Mouse (Mus musculus) layer of hippocampus, adult 2 months (tissue): ENCODE measurements around the gene Psmg3. TPM values are rescaled to one million over a fixed set of nuclear protein-coding genes. Genes with fewer than 3 reads are reported as not detected.

Source experiments
- DNase-seq, 2 experiments: peaks; one replicate each; pipeline ENCODE4 v3.0.0; 2022; ENCODE audit warnings: low spot score in 2 of 2
- H3K27ac ChIP-seq: fragments of 200-600 bp; 2 replicates; pipeline ENCODE4 v1.8.1; 2022
- H3K4me3 ChIP-seq: fragments of 200-600 bp; 2 replicates; pipeline ENCODE4 v1.8.1; 2022; ENCODE audit warnings: mild to moderate bottlenecking
- CTCF ChIP-seq: fragments of 200-600 bp; conservative IDR thresholded peaks from 2 replicates; pipeline ENCODE4 v1.8.1; 2022; ENCODE audit warnings: antibody characterized with exemption, mild to moderate bottlenecking, moderate library complexity
- total RNA-seq, 2 experiments: library from RNA; stranded (reverse); gene quantifications; 2 replicates each; pipeline ENCODE4 v1.2.3; 2021

Psmg3 gene
- total RNA-seq, 2 experiments from 2014 or later = 20.1 to 20.3 TPM

DNA sequence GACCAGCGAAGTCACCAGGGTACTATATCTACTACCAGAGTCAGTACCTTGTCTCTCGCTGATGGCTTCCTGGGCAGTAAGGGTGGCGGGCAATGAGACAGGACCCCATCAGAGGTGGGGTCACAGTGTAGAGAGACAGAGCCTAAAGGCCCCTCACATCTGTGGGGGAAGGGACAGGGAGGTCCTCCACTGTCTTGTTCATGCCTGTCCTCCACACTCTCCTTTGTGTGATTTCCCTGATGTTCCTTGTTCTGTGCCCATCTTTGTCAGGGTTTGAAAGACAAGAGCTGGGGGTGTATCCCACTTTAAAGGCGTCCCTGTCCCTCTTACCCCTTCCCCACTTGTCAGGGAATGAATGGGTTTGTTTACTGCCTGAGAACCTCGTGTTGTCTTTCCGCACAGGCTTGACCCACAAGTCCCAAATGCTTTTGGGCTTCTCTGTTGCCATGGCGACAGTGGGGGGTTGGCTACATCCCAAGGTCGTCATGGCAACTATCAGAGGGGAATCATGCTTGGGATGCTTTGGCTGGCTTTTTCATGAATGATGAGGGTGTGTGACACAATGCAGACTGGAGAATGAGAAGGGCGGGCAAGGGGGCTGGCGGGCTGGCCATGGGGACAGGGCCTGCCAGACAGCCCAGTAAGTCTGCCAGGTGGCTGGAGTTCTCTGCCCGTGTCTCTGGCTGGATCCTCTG is 29.1 kb downstream of the Psmg3 start:
- TF ChIP-seq CTCF = no peak
- peak; percentile 83 to 84 for DNase-seq
- Histone ChIP-seq H3K4me3 (peak overlapping the region; percentile 45), H3K27ac (peak overlapping the region; percentile 86)

DNA sequence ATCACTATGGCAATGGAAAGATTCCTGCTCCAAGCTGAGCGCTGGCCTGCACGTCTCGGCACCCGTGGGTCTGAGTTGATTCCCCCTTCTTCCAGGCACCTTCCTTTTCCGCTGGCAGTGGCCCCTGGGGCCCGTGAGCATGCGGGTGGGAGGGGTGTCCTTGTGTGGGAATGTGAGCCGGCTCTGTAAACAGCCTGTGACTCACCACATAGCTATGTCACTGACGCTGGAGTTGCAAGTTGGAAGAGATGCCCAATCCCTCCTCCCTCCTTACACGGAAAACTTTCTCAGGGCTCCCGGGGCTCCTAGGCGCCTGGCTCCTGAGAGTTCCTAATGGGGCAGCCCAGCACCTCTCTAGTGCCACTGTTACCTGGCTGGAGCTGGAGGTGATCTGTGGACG is 29.8 kb downstream of the Psmg3 start:
- no peak for TF ChIP-seq CTCF

DNA sequence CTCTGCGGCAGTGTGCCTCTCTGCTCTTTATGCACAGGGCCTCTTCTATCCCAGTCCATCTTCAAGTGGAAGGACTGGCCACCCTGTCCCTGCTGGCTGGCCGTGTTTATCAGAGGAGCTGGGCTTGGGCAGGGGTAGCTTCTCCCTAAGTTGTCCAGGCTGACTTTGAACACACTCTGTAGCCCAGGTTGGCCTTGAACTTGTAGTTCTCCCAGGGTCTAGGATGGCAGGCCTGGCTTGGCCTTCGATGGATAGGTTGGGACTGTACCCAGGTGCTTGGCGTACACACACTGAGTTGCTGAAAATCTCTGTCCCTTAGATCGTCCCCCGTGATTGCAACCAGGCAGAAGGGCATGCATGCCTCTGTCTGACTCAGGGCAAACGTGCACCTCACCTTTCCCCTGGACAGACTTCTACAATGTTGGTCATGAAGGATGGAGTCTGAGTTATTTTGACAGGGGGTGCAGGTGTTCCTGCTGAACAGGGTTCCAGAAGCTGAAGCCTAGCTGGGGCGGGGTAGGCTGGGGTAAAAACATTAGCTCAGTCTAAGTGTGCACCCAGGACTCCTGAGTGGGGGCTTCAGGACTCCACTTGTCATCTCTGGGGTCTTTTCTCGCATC is 30.6 kb downstream of the Psmg3 start:
- TF ChIP-seq CTCF = no peak
- peak overlapping the region; percentile 86 for H3K27ac ChIP-seq
- no peak for DNase-seq
- no peak overlapping the region for H3K4me3 ChIP-seq

More for the DNA sequence above, 29.8 kb downstream of the Psmg3 start:
- DNase-seq = peak; percentile 36 to 57
- H3K4me3 ChIP-seq = peak overlapping the region; percentile 45; the same call in 1 of the 2 replicates
- peak overlapping the region; percentile 86 for H3K27ac ChIP-seq

DNA sequence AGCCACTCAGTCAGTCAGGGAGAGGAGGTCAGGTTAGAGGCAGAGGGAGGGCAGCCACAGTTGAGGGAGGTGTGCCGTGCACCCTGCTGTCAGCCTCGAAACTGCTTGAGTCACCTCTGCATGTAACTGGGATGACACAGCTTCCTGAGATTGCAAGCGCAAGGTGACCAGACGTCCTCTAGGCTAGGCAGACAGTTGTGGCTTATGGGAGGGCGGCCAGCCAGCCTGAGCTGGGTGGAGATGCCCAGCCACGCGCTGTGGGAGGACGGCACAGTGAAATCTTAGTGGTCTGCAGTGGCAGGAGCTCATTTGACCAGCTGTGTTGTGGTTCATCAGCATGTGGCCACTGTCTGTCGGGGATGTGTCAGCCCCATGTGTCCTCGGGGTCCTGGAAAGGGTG is 31.7 kb downstream of the Psmg3 start:
- Histone ChIP-seq H3K27ac (no peak overlapping the region), H3K4me3 (no peak overlapping the region)
- DNase-seq = no peak
- TF ChIP-seq CTCF = no peak

DNA sequence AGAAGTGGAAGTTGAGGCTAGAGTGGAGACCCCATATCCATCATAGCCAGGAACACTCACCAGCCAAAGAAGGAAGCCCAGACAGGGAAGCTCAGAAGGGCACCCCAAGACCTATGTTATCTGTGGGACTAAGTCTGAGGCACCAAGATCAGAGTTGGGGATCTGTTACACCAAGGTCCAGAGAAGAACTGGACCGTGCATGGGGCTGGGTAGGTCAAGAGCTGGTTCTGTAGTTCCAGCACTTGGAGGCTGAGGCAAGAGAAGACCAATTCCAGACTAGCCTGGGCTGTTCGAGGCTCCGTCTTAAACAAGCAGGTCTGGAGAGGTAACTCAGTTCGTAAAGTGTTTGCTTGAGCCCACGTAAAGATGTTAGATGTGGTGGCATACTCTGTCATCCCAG is 32.5 kb downstream of the Psmg3 start:
- DNase-seq = no peak

DNA sequence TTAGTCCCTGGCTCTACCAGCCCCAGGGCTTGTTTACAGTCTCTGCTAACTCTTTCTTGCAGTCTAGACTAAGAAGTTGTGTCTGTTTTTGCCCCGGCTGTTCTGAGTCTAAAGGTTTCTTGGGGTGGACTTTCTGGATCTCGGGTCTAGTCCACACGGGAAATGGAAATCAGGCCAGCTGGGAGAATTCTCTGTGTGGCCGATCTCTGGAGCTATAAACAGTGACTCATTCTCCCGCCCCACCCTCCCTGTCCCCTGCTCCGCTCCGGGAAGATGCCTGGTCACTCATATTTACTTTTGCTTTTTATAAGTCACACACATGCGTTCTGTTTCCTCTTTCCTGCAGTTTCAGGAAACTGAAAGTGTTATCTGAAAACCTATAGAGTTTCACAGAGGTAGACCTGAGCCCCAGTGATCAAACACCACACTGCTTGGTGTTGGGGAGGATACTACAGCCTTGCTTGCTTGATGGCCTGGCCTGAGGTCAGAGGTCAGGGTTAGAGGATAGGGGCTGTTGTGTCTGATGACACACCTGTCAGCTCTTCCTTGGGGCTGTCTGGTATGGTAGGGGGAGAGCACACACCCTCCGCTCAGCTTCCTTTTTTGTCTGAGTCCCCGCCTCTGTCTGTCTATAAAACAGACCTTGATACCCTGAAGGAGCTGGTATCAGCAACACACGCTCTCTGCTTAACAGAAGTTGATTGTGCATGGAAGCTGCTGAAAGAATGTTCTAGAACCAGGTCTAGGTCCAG is 33.2 kb downstream of the Psmg3 start:
- peak overlapping the region; percentile 13; the same call in 1 of the 2 replicates for H3K4me3 ChIP-seq
- no peak for DNase-seq
- H3K27ac ChIP-seq = peak overlapping the region; percentile 86; the same call in 1 of the 2 replicates
- TF ChIP-seq CTCF = no peak

More for the DNA sequence above, 32.5 kb downstream of the Psmg3 start:
- H3K27ac ChIP-seq = peak overlapping the region; percentile 41; the same call in 1 of the 2 replicates
- no peak overlapping the region for H3K4me3 ChIP-seq
- TF ChIP-seq CTCF = no peak

DNA sequence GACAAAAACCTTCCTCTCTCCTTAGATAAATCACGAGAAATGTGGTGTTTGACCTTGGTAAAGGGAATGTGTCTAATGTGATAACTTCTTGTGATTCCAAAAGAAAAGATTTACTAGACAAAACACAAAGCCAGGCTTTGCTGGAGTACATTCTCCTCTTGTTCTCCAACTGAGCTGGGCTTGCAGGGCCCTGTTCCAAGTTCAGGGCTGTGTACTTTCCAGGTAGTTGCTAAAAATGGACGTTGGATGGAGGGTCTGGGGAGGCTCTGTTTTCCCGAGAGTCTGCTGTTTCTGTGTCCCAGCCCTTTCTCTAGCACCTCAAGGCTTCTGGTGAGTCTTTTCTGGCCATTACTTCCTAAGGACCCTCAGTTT is 33.7 kb downstream of the Psmg3 start:
- peak overlapping the region; percentile 90; the same call in 1 of the 2 replicates for H3K4me3 ChIP-seq
- peak overlapping the region; percentile 86; the same call in 1 of the 2 replicates for H3K27ac ChIP-seq
- TF ChIP-seq CTCF = no peak
- DNase-seq = no peak

DNA sequence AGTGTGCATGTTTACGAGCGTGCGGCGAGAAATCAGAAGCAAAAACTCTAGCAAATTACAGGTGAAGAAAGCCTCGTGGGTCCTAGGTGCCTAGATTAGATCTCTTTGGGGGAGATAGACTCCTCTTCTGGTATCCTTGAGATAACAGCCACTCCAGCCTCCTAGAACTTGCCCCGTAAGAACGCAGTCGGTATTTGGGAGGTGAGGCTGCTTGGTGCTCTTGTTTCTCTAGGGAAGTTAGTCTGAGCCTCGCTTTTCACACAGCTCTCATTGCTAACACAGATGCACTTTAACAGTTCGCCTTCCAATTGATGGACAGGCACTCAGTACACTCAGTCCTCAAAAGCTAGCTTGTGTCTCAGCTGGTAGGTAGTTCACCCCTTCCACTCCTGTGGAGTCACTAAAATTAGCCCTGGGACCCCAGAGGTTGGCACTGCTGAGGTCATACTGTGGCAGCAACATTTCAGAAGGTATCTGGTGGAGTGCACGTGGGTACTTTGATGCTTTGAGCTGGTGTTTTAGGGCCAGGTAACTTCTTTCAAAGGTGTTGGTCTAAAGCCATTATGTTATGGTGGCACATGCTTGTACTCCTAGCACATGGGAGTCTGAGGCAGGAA is 34.4 kb downstream of the Psmg3 start:
- Histone ChIP-seq H3K27ac (peak overlapping the region; percentile 86), H3K4me3 (peak overlapping the region; percentile 90)
- no peak for DNase-seq
- TF ChIP-seq CTCF = no peak

DNA sequence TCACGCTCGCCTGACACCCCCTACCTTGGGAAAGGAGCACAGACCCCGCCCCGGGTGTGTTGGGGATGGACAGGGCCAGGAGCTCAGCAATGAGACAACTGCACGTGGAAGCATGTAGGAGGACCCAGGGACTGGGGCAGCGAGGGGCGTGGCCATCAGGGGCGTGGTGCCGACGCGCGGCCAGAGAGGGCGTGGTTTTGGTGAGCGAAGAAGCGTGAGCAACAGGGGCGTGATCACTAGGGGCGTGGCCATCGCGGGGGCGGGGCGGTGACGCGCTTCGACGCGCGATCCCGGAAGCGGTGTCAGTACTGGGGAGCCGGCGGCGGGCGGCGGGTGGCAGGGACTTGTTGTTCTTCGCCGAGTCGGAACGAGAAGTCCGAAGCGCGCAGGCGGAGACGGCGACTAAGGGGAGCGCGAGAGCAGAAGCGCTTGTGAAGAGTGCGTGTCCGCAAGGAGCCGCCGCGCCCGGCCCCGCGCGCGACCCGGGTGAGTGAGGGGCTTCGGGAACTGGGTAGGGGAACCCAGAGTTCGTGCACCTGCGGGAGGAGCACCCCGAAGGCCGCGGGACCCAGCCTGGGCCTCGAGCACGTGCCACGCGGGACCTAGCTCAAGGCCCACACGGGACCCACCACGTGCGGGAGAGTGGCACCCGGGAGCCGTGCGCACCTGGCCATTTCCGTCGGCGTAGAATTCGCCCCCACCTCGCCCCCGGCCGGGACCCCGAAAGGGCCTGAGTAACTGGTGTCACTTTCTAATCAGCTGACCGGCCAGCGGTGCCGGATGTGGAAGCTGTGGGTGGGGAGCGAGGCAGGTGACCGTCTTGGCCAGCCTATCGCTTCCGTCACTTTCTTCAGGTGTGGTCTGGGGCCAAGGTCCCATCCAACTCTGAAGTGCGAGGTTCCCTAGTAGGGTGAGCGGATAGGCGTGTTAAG is 35.2 kb downstream of the Psmg3 start, which contains the start of gene Mafk:
Gene Mafk (plus strand): TSS at position 287 of the 932 bp plus-strand sequence.
- Histone ChIP-seq H3K27ac (peak within 1 kb of the TSS; percentile 86), H3K4me3 (peak within 1 kb of the TSS; percentile 90)
- TF ChIP-seq CTCF = no peak
- peak; percentile 94 to 97 for DNase-seq

DNA sequence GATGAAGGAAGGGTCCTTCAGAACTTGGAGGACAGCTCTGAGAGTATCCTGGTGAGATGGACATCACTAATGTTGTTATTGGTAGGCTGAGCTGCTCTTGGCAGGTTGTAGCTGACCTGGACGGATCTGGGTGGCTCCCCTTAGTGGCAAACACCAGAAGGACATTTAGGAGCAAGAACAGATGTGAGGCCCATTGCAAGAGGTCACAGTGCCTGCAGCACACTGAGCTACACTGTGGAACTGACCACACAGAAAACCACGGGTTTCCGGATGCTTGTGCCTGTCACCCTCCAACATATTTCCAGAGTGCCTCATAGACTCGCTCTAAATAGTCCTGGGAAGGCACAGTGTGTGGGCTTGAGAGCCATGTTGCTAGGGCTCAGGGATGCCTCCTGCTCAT is 37.2 kb downstream of the Psmg3 start:
- no peak for DNase-seq
- Histone ChIP-seq H3K4me3 (no peak overlapping the region), H3K27ac (no peak overlapping the region)
- peak; percentile 24; the same call in 1 of the 2 replicates for TF ChIP-seq CTCF

DNA sequence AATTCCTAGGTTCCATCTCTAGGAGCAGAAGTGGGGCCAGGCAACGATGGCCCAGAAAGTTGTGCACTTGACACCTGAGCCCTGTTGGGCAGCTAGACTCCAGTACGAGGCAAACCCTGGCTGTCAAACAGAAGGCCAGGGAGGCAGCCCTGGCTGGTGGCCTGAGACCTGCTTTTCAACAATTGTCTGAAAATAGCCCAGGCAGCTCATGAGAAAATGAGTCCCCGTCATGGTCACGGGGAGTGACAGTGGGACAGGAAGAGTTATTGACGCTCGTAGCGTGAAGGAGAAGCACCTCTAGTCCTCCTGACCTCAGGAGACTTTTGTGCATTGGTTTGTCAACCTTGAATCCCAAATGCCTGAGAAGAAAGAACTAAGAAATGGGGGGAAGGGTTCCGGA is 45.3 kb downstream of the Psmg3 start:
- H3K27ac ChIP-seq = no peak overlapping the region
- H3K4me3 ChIP-seq = no peak overlapping the region
- TF ChIP-seq CTCF = no peak
- DNase-seq = no peak

DNA sequence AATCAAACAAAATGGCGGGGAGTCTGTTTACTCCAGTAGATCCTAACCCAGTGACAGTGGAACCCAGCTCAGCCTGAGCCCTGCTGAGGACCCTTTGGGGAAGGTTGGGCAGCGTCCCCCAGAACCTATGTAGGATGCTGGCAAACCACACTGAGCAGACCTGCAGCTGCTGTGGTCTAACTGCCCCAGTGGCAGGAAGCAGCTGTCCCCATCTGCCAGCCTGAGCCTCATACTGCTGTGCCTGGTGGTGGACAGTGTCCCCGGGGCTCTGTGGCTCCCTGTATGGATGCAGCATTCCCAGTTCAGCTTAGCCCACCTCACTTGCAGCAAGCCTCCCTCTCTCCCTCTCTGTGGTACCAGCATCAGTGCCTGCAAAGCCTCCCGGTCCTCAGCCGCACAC is 49.7 kb downstream of the Psmg3 start:
- DNase-seq = no peak
- Histone ChIP-seq H3K27ac (no peak overlapping the region), H3K4me3 (no peak overlapping the region)
- no peak for TF ChIP-seq CTCF
